Mouse (Mus musculus): ENCODE measurements around the gene Clstn1. TPM values are rescaled to one million over a fixed set of nuclear protein-coding genes. Genes with fewer than 3 reads are reported as not detected.

The Clstn1 gene
- polyA plus RNA-seq, 1 experiment = 15.4 TPM

- H3K4me1 ChIP-seq (ENCODE audit: control insufficient read depth, insufficient read depth, insufficient read length, low read length) = peaks cover 13% of the 10 kb centered on the region
- no peak overlapping the region for H3K27ac ChIP-seq (replicated peaks; ENCODE audit: low read depth, low read length)
- H3K4me3 ChIP-seq (ENCODE audit: insufficient read depth, low read depth, low read length) = no peak overlapping the region
These were observed 24.9 kb upstream of the Clstn1 start for GRCm38 (mm10) chr4:149561392-149561791.

GRCm38 (mm10) chr4:149561986-149562904 lies 24.0 kb upstream of the Clstn1 start:
- Histone ChIP-seq H3K27ac (replicated peaks; ENCODE audit: low read depth, low read length) (0 out of 2 replicates have a peak overlapping the region, but pooled peaks have one; percentile 16), H3K4me3 (ENCODE audit: insufficient read depth, low read depth, low read length) (peak overlapping the region; percentile 1; the same call in 1 of the 2 replicates)

GRCm38 (mm10) chr4:149562905-149563347 lies 23.3 kb upstream of the Clstn1 start:
- 0 out of 2 replicates have a peak overlapping the region, but pooled peaks have one; percentile 16 for H3K27ac ChIP-seq (replicated peaks; ENCODE audit: low read depth, low read length)
- H3K4me1 ChIP-seq (ENCODE audit: control insufficient read depth, insufficient read depth, insufficient read length, low read length) = peaks cover 13% of the 10 kb centered on the region
- H3K4me3 ChIP-seq (ENCODE audit: insufficient read depth, low read depth, low read length) = peak overlapping the region; percentile 1; the same call in 1 of the 2 replicates

More at GRCm38 (mm10) chr4:149561986-149562904, 24.0 kb upstream of the Clstn1 start:
- H3K4me1 ChIP-seq (ENCODE audit: control insufficient read depth, insufficient read depth, insufficient read length, low read length) = peaks cover 13% of the 10 kb centered on the region

GRCm38 (mm10) chr4:149563941-149564361 lies 22.3 kb upstream of the Clstn1 start:
- H3K27ac ChIP-seq (replicated peaks; ENCODE audit: low read depth, low read length) = no peak overlapping the region
- H3K4me1 ChIP-seq (ENCODE audit: control insufficient read depth, insufficient read depth, insufficient read length, low read length) = peaks cover 13% of the 10 kb centered on the region
- no peak overlapping the region for H3K4me3 ChIP-seq (ENCODE audit: insufficient read depth, low read depth, low read length)

- Histone ChIP-seq H3K4me3 (ENCODE audit: insufficient read depth, low read depth, low read length) (no peak overlapping the region; the same call in 1 of the 2 replicates), H3K27ac (replicated peaks; ENCODE audit: low read depth, low read length) (no peak overlapping the region), H3K4me1 (ENCODE audit: control insufficient read depth, insufficient read depth, insufficient read length, low read length) (peaks cover 13% of the 10 kb centered on the region)
These were observed 21.5 kb upstream of the Clstn1 start for GRCm38 (mm10) chr4:149564452-149565407.

GRCm38 (mm10) chr4:149567432-149568026 lies 18.7 kb upstream of the Clstn1 start:
- Histone ChIP-seq H3K4me3 (ENCODE audit: insufficient read depth, low read depth, low read length) (no peak overlapping the region), H3K4me1 (ENCODE audit: control insufficient read depth, insufficient read depth, insufficient read length, low read length) (peaks cover 20% of the 10 kb centered on the region), H3K27ac (replicated peaks; ENCODE audit: low read depth, low read length) (no peak overlapping the region)

GRCm38 (mm10) chr4:149568622-149569021 lies 17.6 kb upstream of the Clstn1 start:
- H3K4me1 ChIP-seq (ENCODE audit: control insufficient read depth, insufficient read depth, insufficient read length, low read length) = peaks cover 17% of the 10 kb centered on the region
- H3K4me3 ChIP-seq (ENCODE audit: insufficient read depth, low read depth, low read length) = no peak overlapping the region
- no peak overlapping the region for H3K27ac ChIP-seq (replicated peaks; ENCODE audit: low read depth, low read length)

- peaks cover 20% of the 10 kb centered on the region for H3K4me1 ChIP-seq (ENCODE audit: control insufficient read depth, insufficient read depth, insufficient read length, low read length)
- H3K27ac ChIP-seq (replicated peaks; ENCODE audit: low read depth, low read length) = no peak overlapping the region
- no peak overlapping the region for H3K4me3 ChIP-seq (ENCODE audit: insufficient read depth, low read depth, low read length)
These were observed 16.3 kb upstream of the Clstn1 start for GRCm38 (mm10) chr4:149569781-149570497.

- Histone ChIP-seq H3K4me3 (ENCODE audit: insufficient read depth, low read depth, low read length) (no peak overlapping the region), H3K27ac (replicated peaks; ENCODE audit: low read depth, low read length) (no peak overlapping the region), H3K4me1 (ENCODE audit: control insufficient read depth, insufficient read depth, insufficient read length, low read length) (peaks cover 20% of the 10 kb centered on the region)
These were observed 15.8 kb upstream of the Clstn1 start for GRCm38 (mm10) chr4:149570498-149570863.

- Histone ChIP-seq H3K27ac (replicated peaks; ENCODE audit: low read depth, low read length) (peak overlapping the region; percentile 75), H3K4me1 (ENCODE audit: control insufficient read depth, insufficient read depth, insufficient read length, low read length) (peaks cover 20% of the 10 kb centered on the region), H3K4me3 (ENCODE audit: insufficient read depth, low read depth, low read length) (peak overlapping the region; percentile 8; the same call in 1 of the 2 replicates)
These were observed 15.1 kb upstream of the Clstn1 start for GRCm38 (mm10) chr4:149571209-149571608.

GRCm38 (mm10) chr4:149571651-149572149 lies 14.6 kb upstream of the Clstn1 start:
- Histone ChIP-seq H3K27ac (replicated peaks; ENCODE audit: low read depth, low read length) (peak overlapping the region; percentile 75), H3K4me3 (ENCODE audit: insufficient read depth, low read depth, low read length) (peak overlapping the region; percentile 8; the same call in 1 of the 2 replicates), H3K4me1 (ENCODE audit: control insufficient read depth, insufficient read depth, insufficient read length, low read length) (peaks cover 20% of the 10 kb centered on the region)

GRCm38 (mm10) chr4:149572446-149572845 lies 13.8 kb upstream of the Clstn1 start:
- Histone ChIP-seq H3K27ac (replicated peaks; ENCODE audit: low read depth, low read length) (no peak overlapping the region), H3K4me3 (ENCODE audit: insufficient read depth, low read depth, low read length) (no peak overlapping the region), H3K4me1 (ENCODE audit: control insufficient read depth, insufficient read depth, insufficient read length, low read length) (peaks cover 20% of the 10 kb centered on the region)

- H3K4me3 ChIP-seq (ENCODE audit: insufficient read depth, low read depth, low read length) = no peak overlapping the region
- H3K4me1 ChIP-seq (ENCODE audit: control insufficient read depth, insufficient read depth, insufficient read length, low read length) = peaks cover 20% of the 10 kb centered on the region
- H3K27ac ChIP-seq (replicated peaks; ENCODE audit: low read depth, low read length) = no peak overlapping the region
These were observed 13.4 kb upstream of the Clstn1 start for GRCm38 (mm10) chr4:149572851-149573250.

- peak overlapping the region; percentile 9; the same call in 1 of the 2 replicates for H3K4me3 ChIP-seq (ENCODE audit: insufficient read depth, low read depth, low read length)
- peaks cover 20% of the 10 kb centered on the region for H3K4me1 ChIP-seq (ENCODE audit: control insufficient read depth, insufficient read depth, insufficient read length, low read length)
- peak overlapping the region; percentile 47 for H3K27ac ChIP-seq (replicated peaks; ENCODE audit: low read depth, low read length)
These were observed 11.9 kb upstream of the Clstn1 start for GRCm38 (mm10) chr4:149574391-149574821.
